Mouse (Mus musculus): ENCODE results near the gene Wdr62.
A peak's percentile ranks its signal among the peaks of the same experiment; 100 is the strongest.
"Not testable (repeated sequence)": the region's sequence is repeated elsewhere in the genome, so short reads cannot be mapped to it uniquely, and the experiment has no call there.

The Wdr62 gene

DNA sequence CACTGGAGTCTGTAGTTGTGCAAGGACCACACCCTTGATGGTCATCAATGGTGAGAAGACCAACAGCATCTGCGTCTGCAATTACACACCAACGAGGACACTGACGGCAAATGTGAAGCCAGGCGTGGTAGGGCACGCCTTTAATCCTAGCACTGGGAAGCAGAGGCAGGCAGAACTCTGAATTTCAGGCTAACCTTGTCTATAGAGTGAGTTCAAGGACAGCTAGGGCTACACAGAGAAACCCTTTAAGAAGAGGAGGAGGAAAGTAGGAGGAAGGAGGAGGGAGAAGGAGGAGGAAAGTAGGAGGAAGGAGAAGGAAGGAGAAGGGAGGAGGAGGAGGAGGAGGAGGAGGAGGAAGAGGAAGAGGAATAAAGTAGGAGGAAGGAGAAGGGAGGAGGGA lies 14.7 kb downstream of the Wdr62 start:
- DNase-seq (ENCODE audit: low read depth, low spot score), result no peak

DNA sequence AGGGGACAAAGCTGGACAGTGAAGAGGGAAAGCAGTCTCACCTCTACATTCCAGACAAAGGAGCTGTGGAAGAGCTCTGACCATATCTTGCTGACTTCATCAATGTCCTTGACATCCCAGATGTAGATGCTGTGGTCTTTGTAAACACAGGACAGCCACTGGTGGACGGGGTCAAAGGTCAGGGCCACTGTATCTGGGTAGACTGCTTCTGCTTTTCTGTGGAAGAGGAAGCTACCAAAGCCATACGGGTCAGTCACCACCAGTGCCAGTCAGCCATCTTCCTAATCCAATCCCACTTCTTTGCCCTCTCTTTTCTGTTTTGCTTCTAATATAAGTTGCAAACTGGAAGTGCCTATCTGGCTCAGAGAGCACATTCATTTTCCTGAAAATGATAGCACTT lies 15.2 kb downstream of the Wdr62 start:
- no peak for DNase-seq (ENCODE audit: low read depth, low spot score)

DNA sequence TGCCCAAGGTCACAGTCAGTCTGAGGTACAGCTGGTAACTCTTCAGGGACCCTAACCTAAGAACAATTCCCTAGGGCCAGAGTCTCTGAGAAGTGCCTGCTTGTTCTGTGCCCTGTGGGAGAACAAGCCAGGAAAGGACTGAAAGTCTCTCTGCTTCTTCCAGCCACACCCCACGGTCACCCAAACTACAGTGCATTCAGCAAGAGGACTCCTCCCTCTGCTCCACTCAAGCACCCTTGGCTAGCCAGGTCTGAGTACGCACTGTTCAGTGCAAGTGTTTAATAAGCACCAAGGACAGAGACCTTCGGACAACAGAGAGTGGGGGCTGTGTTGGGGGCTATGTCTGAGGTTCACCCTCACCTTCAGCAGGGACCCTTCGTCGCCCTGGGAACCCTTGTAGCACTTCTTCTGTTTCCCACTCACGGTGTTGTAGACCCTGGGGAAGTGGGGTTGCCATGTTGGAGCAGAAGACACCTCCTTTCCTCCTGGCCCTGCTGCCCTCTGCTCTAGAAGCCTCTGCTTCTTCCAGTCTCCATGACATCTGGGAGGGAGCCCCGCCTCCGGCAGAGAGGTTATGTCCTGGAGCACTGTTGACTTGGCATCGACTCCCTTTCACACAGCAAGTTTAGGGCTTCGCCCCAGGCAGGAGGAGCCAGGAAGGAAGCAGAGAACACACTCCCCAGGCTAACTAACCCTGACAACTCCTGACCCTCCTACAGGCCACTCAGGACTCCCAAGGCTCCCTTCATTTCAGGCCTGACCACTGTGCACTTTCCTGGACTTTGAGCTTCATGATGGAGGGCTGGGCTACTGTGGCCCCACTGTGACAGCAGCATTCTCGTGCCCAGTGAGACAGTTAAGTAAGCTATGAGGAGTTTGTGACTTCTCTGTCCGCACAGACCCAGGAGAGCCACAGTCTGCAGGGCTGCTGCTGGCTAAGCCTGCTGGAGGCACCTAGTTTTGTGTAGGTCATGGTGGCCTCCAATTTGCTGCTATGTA lies 28.0 kb downstream of the Wdr62 start:
- no peak for DNase-seq (ENCODE audit: low read depth, low spot score)

DNA sequence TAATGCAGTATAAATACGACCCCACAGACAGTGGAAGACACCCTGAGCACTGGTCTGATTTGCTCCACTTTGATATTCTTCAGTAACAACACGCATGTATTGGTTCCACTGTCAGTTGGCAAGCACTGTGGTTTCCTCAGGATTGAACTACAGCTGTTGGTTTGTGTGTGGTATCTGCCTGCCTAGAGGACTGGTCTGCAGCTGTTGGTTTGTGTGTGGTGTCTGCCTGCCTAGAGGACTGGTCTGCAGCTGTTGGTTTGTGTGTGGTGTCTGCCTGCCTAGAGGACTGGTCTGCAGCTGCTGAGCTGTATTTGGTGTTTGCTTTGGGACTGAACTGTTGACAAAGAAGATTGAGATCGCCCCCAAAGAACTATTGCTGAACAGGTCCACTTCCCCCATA lies 42.8 kb downstream of the Wdr62 start:
- not testable (repeated sequence) for DNase-seq (ENCODE audit: low read depth, low spot score)

DNA sequence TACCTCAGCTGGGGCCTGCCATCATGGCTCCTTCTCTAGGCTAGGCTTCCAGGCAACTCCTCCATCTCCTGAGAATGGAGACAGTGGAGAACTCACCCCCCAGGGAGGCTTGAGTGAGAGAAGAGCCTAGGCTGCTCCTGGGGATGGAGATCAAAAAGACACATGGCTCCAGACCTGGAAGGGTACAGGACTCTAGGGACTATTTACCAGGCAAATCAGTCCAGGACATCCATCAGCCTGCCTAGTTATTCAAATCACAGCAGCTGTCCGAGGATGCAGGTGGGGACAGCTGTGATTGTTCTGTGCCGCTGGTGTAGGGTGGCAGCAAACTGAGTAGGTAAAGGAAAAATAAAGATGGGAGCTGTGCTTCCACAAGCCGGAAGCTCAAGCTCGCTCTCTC lies 44.6 kb downstream of the Wdr62 start, which contains the start of gene Ovol3:
TSS of gene Ovol3 (minus strand) at position 101 of the 400 bp plus-strand sequence.
- no peak for DNase-seq (ENCODE audit: low read depth, low spot score)

DNA sequence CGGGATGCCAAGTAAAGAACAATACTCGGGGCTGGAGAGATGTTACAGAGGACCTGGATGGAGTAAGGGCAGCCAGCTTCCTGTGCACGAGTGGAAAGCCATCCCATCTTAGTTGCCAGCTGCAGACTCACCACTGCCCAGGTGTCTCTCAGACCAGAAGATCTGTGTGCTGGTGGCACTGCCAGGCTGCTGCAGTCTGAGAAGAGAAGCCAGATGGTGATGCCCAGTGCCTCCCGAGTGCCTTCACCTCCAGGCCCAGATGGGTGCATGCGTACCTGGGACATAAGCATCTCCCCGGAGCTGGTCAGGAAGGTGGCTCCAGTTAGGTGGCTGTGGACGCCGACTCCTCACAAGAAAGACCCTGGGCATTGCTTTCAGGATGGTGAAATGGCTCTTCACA lies 45.1 kb downstream of the Wdr62 start:
- DNase-seq (ENCODE audit: low read depth, low spot score), result no peak

DNA sequence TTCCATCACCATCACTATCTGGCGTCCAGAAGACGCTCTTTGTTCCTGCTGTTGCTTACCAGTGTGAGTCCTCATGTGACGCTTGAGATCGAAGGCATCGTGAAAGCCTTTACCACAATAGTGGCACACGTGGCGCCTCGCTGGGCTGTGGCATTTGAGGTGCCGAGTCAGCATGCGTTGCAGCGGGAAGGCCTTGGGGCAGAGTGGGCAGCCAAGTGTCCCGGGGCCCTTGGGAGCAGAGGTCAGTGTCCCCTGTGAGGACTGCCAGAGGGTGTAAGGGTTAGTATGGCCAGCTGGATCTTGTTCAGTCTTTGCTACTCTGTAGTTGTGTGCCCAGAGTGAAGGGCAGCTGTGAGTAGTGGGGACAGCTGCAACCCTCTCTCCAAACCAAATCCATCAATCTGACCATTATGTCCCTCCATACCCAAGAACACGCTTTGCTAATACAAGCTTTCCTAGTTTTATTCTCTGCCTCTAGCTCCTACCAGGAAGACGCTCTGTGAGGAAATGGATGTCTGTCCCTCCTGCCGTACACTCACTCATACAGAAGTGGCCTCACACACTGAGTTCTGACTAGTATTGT lies 45.9 kb downstream of the Wdr62 start:
- no peak for DNase-seq (ENCODE audit: low read depth, low spot score)

DNA sequence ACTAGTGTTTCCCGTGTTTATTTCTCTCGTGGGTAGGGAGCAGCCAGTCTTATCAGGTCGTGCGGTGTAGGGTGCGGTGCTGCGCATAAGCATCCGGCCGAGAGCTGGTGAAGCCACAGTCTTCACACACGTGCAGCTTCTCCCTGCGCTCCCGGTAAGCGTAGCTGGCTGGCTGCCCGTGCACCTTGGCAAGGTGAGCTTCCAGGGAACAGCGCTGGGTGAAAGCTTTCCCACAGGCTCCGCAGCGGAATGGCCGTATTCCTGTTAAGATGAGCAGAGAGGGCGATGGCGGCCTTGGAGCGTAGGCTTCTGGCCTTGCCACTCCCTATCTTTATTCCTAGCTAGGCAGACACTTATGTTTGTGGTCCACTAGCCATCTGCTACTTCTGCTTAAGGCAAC lies 46.8 kb downstream of the Wdr62 start:
- no peak for DNase-seq (ENCODE audit: low read depth, low spot score)

DNA sequence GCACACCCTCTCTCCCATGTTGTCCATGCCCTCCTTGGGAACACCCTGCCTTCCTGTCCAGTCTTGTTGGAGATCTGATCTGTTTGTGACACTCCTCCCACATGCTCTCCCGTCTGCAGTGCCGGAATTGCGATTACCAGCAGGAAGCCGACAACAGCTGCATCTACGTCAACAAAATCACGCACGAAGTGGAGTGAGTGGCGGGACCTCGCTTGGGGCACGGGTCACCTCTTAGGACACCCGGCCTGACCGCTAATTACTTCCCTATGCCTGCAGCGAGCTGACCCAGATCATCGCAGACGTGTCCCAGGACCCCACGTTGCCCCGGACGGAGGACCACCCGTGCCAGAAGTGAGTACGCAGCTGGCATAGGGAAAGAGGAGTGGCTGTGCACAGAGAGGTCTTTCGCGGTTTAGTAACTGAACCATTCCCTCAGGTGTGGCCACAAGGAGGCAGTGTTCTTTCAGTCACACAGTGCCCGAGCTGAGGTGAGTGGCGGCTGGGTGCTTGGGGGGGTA lies 47.5 kb downstream of the Wdr62 start:
- no peak for DNase-seq (ENCODE audit: low read depth, low spot score)

DNA sequence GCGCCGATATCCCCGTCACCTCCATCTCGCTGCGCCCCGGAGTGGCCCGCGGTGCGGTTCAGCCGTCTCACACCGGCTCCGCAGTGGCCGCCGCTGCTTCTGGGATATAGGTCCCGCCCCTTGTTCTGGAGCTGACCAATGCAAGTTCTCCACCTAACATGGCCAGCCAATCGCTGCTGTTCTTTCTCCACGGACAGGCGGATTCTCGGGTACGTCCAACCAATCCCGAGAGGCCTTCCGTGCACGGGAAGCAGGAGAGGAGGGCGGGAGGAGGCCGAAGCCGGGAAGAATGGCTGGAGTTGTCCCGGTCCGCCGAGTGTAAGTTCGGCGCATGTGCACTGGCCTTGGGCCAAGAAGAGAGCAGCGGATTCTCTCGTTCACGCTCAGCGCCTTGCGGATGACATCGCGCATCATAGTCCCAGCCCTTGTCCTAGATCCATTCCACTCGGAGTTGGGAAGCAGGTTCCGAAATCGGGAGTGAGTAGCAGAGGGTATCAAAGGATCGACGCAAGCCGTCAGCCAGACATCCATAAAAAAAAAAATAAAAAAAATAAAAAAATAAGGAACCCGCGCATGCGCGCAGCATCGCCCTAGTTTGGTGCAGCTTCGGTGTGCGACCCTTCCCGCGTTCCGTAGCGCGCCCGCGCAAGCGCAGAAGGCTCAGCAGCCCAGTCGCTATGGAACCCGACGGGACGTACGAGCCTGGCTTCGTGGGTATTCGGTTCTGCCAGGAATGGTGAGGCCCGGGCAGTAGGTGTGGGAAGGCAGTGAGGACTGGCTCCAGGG lies 48.4 kb downstream of the Wdr62 start, which contains the start of the genes Polr2i and Tbcb:
TSS of gene Polr2i (plus strand) at position 280 of the 786 bp plus-strand sequence.
TSS of gene Tbcb (minus strand) at position 604 of the 786 bp plus-strand sequence.
- peak; percentile 97 for DNase-seq (ENCODE audit: low read depth, low spot score)

DNA sequence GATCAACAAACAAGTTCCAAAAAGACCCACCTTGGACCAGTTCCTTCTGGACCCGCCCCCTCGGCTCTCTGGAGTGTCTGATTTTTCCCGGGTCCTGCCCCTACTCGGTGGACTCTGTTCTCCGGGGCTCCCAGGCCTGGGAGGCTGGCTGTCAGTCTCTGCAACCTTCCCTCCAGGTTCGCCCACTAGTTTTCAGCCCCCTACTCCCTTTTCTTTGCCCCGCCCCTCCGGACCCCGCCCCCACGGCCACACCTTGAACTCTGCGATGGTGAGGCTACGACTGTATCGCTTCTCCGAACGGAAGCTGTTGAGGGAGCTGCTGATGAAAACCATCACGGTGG lies 48.9 kb downstream of the Wdr62 start:
- no peak for DNase-seq (ENCODE audit: low read depth, low spot score)

DNA sequence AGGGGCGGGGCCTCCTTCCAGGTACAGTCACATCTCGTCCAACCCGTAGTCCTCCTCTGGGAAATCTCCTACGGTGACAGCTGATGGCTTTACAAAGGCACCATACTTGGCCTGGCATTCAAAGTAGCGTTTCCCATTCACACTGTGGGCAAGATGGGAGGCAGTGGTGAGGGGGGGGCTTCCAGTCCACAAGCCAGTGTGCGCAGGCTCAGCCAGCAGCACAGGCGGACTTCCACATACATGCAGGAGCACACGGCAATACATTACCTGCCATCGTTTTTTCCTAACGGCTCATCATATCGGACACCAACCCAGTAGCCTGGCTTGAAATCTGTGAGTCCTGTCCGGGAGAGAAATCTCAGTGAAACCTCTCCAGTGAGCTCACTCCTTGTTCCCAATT lies 56.0 kb downstream of the Wdr62 start:
- no peak for DNase-seq (ENCODE audit: low read depth, low spot score)

DNA sequence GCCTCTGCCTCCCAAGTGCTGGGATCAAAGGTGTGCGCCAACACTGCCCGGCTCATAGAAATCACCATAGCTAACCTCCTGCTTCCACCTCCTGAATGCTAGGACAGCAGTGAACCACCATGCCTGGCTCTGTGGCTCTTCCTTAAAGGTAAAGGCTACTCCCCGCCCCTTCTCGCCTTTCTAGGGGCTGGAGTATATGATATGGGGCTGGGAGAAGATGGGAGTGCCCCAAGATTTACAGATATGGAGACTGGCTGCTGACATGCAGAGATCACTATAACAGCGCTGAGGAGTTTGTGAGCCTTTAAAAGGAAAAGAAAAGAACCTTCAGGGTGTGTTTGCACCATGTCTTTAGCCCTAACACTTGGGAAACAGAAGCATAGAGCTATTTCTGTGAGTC lies 58.0 kb downstream of the Wdr62 start:
- no peak for DNase-seq (ENCODE audit: low read depth, low spot score)

DNA sequence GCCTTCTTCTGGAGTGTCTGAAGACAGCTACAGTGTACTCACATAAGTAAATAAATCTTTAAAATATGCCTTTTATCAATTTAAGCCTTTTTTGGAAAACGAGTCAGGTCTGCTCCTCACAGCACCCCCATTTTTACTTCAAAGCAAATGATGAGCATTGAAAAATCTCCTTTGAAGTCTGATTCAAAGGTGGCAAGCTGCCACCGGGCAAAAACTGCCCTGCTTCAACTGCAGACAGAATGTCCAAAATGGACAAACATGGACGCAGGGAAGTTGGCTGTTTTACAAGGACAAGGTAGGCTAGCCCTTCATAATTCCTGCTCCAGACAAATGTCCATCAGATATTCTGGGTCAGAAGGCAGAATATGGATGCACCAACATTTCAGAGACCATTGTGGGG lies 58.8 kb downstream of the Wdr62 start:
- DNase-seq (ENCODE audit: low read depth, low spot score), result no peak

DNA sequence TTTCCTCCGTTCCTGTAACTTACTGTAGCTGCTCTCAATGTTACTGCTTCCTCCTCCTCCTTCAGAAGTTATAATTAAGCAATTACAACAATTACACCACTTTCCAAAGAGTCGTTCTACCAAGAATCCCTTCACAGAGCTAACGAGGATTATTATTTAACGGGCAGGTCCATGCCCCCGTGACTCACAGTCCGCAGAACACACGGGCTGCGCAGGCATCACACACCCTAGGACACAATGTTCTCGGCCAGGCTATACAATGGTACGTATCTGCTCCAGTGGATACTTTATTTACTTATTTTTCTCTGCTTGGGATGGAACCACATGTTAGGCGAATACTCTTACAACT lies 60.2 kb downstream of the Wdr62 start:
- no peak for DNase-seq (ENCODE audit: low read depth, low spot score)

DNA sequence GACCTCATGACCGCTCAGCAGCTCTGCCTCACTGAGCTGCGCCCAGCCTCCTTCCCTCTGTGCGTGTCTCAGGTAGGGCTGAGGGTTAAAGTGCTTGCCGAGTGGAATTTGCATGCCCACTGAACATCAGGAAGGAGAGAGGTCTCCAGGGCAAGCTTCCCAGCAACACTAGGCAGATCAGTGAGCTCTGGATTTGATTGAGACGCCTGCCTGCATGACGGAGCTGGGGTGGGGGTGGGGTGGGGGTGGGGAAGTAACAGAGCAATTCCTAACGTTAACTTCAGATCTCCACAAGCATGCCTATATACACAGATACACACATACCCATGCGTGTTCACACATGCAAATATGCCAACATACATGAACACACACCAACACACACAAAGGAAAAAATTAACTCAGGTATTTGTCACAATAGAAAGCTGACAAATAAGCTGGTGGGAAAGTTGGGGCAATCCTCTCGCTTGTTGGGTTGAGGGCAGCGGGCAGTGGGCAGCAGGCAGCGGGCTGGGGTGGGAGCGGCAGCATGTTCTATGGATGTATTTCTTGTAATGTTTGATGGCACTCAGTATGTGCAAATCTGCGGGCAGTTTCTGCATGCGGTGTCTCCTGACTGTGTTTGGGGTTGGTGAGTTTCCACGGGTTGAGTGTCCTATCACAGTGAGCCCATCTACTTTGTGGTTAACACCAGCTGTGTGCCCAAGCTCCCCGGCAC lies 60.8 kb downstream of the Wdr62 start:
- peak; percentile 64 for DNase-seq (ENCODE audit: low read depth, low spot score)

DNA sequence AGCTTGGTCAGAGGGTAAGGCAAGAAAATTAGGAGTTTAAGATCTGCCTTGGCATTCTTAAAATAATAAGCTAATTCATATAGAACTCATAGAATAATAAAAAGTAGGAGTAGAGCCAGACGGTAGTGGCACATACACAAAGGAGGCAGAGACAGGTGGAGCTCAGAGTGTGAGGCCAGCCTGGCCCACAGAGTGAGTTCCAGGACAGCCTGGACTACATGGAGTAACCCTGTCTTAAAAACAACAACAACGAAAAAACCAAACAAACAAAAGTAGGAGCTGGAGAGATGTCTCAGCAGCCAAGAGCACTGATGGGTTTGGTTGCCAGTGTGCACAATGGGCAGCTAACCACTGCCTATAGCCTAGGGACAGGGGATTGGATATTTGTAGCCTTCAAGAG lies 62.9 kb downstream of the Wdr62 start:
- no peak for DNase-seq (ENCODE audit: low read depth, low spot score)

DNA sequence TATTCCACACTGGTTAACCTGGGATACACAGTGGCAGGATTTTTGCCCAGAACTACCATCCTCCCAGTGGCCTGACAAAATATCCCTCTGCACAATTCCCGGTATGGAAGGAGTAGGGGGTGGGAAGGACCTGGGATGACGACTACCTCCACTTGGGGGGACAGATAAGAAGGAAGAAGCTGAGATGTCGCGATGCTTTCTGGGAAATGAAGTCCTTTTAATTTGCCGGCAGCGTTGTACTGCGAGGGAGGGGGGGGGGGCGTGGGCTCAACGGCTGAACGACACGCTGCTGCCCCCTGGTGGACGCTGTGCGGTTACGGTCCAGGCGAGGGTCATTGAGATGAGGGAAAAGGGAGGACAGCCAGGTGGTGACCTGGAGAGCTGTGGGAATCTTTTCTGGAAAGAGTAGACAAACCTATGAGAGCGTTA lies 63.5 kb downstream of the Wdr62 start:
- DNase-seq (ENCODE audit: low read depth, low spot score), result peak; percentile 83

DNA sequence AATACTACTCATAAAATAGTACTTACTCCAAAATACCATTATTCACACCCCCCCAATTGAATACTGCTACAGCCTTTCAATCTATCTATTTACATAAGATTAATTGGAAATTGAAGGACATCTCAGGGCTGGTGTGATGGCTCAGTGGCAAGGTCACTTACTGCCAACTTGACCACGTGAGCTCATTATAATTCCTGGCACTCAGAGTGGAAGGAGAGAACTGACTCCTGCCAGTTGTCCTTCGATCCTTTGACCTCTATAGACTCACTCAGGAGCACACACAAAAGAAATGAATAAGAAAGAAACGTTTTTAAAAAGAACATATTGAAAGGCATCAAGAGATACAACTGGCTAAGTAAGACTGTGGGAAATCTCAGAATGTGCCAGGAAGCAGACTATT lies 64.3 kb downstream of the Wdr62 start:
- no peak for DNase-seq (ENCODE audit: low read depth, low spot score)

DNA sequence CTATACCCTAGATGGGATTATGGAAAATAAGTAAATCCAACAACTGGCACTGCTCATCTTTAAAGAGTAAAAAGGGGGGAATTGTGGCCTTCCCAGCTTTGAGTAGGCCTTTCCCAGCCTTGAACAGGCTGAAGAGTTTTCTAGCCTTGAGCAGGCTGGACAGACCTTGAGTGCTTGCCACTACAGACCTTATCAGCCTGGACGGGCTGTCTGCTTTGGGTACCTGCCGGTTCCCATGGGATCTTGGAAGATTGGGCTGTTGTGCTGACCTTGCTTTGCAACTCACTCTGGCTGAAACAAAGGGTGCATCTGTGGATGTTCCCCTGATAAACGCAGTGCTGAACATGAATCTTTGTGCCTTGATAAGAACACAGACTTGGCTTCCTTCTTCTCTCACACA lies 66.3 kb downstream of the Wdr62 start:
- no peak for DNase-seq (ENCODE audit: low read depth, low spot score)

DNA sequence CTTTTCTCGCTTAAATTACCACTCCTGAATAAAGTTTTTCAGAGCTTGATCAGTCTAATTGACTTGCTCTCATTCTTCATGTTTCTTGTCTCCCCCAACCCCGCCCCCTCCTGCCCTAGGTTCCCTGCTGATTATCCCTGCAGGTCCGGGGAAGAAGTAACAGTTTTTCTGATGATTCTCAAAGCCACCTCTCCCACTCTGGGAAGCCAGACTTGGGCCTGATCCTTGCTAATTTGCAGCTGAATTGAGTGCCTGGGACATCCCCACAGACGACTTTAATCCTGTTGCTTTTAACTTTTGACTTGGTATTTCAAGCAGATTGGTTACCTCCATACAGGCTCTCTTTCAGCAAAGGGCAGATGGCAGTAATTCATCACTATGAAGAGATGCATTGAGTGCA lies 69.2 kb downstream of the Wdr62 start:
- no peak for DNase-seq (ENCODE audit: low read depth, low spot score)

All from retina, adult 2 months (tissue).